Mouse (Mus musculus) bone marrow macrophage, adult 2 months (primary cell): ENCODE measurements at regions not wholly inside any gene's neighbourhood (a gene's known extent, or its start where the extent isn't known, plus 50 kb on each side); places are given as distances from the start of the nearest gene placed in this dataset.

Source experiments
- H3K27ac ChIP-seq: 2 replicates; pipeline ENCODE4 v1.5.1; 2012; ENCODE audit warnings: low read depth, low read length; ENCODE audit not compliant: insufficient read depth
- H3K4me1 ChIP-seq: 2 replicates; pipeline ENCODE4 v1.6.1; 2012; ENCODE audit warnings: low read length; ENCODE audit not compliant: control insufficient read depth, insufficient read depth
- H3K4me3 ChIP-seq: 2 replicates; pipeline ENCODE4 v1.5.1; 2012; ENCODE audit warnings: mild to moderate bottlenecking, low read length, moderate library complexity; ENCODE audit not compliant: insufficient read depth
- CTCF ChIP-seq: IDR thresholded peaks from 2 replicates; pipeline ENCODE4 v1.5.1; 2012; ENCODE audit warnings: low read depth, mild to moderate bottlenecking, low read length, moderate library complexity
- POLR2A ChIP-seq: IDR thresholded peaks from 2 replicates; pipeline ENCODE4 v1.6.1; 2012; ENCODE audit warnings: mild to moderate bottlenecking, low read depth, low read length, borderline replicate concordance

DNA sequence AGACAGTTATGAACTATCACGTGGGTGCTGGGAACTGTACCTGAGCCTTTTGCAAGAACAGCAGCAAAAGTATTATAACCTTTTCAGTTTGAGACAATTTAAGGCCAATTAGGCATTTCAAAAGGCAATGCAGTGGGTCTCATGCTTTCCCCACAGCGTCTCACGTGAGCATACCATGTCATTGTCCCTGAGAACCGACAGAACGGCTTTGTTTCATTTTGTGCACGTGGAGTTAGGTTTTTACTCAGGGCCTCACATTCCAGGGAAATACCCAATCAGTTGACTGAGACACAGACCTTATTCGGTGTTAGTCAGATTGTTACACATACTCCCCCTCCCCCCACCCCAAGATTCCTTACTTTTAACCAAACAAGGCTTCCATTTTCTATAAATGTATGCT lies 86.0 kb upstream of the Ptch1 start:
- H3K4me1 ChIP-seq = peaks cover 15% of the 10 kb centered on the region
- TF ChIP-seq POLR2A (no peak), CTCF (no peak)

DNA sequence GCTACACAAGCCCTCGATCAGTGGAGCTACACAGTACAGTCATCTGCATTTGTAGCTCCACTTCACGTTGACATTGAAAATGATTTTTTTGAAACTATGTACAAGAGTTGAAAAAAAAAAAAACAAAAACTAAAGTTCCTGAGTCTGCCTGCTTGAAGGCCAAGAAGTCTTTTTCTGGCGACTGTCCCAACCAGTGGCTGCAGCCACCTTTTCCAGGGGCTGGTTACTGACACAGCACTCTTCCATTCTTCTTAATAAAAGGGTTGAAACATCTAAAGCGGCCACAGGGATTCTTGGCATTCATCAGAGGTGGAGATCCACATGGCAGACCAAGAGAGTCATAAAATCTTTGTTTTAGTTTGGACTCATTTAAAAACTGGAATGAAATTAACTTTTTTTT lies 87.0 kb upstream of the Ptch1 start:
- H3K27ac ChIP-seq = no peak overlapping the region
- TF ChIP-seq CTCF = no peak
- no peak for TF ChIP-seq POLR2A
- H3K4me1 ChIP-seq = peaks cover 13% of the 10 kb centered on the region
- H3K4me3 ChIP-seq = no peak overlapping the region

More for the DNA sequence above, 86.0 kb upstream of the Ptch1 start:
- H3K27ac ChIP-seq = no peak overlapping the region
- no peak overlapping the region for H3K4me3 ChIP-seq

DNA sequence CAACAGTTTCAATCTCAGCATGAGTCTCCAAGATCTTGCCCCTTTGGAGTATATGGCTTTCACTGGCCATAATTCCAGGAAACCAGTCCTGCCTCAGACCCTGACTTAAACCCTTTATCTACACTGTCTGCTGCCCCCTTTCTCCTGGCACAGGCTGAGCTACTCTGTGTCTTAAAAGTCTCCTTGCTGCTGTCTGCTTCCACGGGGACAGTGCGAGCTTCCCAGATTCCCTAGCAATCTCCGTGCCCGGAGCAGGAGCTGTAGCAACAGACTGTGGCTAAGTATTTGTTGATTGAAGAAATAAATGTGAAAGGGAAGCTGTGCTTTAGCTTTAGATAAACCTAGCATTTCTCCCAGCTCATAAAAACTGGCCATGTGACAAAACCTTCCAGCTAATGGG lies 95.2 kb upstream of the Ptch1 start:
- TF ChIP-seq CTCF = no peak
- Histone ChIP-seq H3K4me3 (no peak overlapping the region), H3K4me1 (no peaks in the 10 kb centered on the region), H3K27ac (no peak overlapping the region)

DNA sequence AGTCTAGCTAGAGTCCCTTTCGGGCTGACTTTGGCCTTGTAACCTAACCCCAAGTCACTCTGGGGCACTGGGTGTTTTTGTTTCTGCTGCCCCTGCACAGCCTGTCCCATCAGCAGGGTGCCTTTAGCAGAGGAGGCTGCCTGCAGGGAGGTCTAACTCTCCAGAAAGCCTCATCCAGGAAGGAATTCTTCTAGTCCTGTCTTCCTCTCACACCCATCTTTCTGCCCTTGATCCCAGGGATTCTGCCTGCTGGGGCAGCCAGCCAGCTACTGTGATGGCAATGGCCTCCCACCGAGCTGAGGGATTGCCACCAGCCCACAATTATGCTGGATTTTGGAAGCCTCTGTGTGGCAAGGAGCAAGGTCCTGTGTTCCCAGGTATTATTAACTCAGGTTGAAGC lies 95.6 kb upstream of the Ptch1 start:
- Histone ChIP-seq H3K27ac (no peak overlapping the region), H3K4me1 (no peaks in the 10 kb centered on the region), H3K4me3 (no peak overlapping the region)
- no peak for TF ChIP-seq POLR2A
- TF ChIP-seq CTCF = no peak

DNA sequence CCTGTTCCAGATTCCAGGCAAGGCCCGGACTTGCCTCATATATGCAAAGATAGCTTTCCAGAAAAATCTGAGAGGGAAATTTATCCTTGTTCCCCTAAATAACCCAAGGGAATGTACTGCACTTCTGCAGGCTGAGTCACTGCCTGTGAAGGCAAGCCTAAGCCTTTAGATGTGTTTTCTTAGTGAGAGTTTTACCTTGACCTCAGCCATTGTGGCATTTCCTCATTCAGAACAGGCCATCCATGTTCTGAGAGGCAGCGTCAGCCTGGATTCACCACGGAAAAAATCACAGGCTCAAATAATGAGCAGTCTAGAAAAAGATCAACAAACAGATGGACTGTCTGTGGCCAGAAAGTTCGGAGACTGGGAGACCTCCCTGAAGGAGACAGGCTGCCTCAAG lies 99.0 kb upstream of the Ptch1 start:
- Histone ChIP-seq H3K4me1 (no peaks in the 10 kb centered on the region), H3K27ac (no peak overlapping the region), H3K4me3 (no peak overlapping the region)
- TF ChIP-seq CTCF (no peak), POLR2A (no peak)

DNA sequence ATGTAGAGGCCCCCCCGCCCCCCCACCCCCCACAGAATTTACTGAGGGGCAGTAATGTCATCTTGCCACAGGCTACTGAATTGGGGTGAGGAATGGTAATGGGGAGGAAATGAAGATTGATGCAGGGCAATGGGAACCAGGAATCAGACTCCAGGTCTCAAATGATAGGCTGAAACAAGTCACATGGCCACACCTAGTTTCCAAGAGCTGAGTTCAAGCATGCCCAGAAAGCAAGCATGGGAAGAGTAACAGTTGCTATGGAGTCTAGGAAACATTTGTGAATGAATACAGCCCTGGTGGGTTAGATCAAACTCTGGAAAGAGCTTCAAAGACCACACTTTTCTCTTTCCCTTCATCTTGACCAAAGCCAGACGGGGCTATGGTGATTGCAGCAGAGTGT lies 104.3 kb upstream of the Ptch1 start:
- Histone ChIP-seq H3K4me3 (no peak overlapping the region), H3K27ac (no peak overlapping the region), H3K4me1 (no peaks in the 10 kb centered on the region)
- TF ChIP-seq POLR2A (no peak), CTCF (no peak)

DNA sequence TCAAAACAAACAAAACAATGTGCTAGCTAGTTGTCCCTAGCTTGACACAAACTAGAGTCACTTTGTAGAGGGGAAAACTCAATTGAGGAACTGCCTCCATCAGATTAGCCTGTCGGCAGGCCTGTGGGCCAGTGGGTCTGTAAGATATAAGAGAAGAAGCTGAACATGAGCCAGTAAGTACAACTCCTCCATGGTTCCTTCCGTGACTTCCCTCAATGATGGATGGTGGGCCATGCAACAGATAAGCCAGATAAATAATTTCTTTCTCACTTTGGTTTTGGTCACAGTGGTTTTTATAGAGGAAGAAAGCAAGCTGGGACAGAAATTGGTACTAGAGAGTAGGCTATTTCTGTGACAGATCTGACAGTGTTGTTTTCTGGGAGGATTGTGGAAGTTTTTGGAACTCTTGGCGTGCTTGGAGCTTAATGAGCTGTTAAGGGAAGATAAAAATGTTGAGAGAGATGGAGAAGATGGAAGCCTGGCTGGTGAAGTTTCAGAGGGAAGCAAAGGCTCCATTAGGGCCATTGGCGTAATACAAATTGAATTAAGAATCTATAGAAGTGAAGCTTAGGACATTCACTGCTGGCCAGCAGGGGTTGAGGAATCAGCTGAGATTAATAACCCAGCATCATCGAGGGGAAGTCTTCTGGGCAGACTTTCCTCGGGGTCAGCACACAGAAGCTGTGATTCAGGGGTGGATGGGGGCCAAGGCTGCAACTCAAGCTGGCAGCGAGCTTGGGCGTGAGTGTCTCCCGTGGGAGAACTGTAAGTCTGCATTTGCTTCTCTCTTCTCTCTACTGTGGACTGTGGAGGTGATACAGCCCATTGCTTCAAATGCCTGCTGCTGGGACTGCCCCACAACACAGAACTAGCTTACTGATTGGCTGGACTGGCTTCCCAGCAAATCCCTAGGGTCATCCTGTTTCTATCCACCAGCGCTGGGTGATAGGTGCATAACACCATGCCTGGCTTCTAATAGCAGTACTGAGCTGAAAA lies 105.2 kb upstream of the Ptch1 start:
- no peaks in the 10 kb centered on the region for H3K4me1 ChIP-seq
- H3K27ac ChIP-seq = no peak overlapping the region
- no peak overlapping the region for H3K4me3 ChIP-seq
- TF ChIP-seq CTCF (no peak), POLR2A (no peak)

DNA sequence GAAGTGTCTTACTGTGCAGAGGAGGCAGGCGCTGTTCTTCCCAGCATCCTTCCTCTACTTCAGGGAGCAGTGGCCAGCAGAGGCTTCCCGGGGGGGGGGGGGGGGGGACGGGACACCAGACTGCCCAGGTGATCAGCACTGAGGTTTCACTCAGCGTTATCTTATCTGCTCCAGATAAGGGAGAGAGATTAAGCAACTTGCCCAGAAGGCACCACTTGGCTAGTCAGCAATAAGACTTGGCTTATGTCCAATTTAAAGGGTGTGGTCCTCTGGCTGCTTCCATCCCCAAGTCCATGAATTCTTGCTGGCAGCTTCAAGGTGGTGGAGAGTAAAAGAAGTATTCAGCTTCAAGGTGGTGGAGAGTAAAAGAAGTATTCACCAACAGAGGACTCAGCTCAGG lies 108.9 kb upstream of the Ptch1 start:
- H3K4me1 ChIP-seq = no peaks in the 10 kb centered on the region
- no peak overlapping the region for H3K4me3 ChIP-seq
- TF ChIP-seq CTCF (no peak), POLR2A (no peak)
- no peak overlapping the region for H3K27ac ChIP-seq

DNA sequence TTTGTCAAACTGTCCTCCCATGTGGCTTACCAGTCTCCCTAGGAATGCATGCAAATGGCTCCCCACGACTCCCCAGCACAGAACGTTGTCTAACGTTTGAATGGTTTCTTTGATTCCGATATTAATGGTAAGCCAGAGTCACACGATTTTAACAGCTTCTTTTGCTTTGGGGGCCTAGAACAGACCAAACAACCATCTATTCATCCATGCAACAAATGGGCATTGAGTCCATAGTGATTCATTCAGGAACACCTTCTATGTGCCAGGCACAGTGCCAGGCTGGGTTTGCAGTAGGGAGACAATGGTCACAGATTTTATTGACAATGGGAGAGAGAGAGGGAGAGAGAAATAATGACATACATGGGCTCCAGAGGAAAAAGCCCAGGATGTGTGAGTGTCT lies 118.6 kb upstream of the Ptch1 start:
- no peaks in the 10 kb centered on the region for H3K4me1 ChIP-seq
- no peak overlapping the region for H3K4me3 ChIP-seq
- no peak overlapping the region for H3K27ac ChIP-seq
- TF ChIP-seq POLR2A (no peak), CTCF (no peak)

DNA sequence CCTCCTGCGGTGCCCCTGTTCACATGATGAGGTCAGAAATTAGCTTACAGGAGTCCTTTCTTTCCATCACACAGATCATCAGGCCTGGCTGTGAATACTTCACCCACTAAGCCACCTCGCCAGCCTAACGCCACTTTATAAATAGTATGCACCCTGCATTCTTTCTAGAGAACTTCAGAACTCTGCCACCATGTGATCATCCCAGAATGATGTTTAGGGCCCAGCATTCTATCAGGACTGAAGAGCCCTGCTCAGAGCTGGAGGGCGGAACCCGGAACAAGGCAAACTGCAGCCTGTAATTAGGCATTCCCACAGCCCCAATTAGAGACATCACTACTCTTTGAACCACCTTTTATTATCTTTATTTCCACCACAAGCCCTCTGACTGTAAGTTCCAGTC lies 120.2 kb upstream of the Ptch1 start:
- Histone ChIP-seq H3K4me3 (no peak overlapping the region), H3K4me1 (no peaks in the 10 kb centered on the region), H3K27ac (no peak overlapping the region)
- TF ChIP-seq CTCF (no peak), POLR2A (no peak)
